Mouse (Mus musculus) CH12.LX (cell line): Measurements from ENCODE around the gene Tns3.

Experiments used
- CTCF ChIP-seq, 2 experiments: IDR thresholded peaks in 1 of 2; conservative IDR thresholded peaks in 1 of 2; 2 replicates each; pipeline ENCODE4 v1.5.1; 2011 to 2012; ENCODE audit warnings: low read depth in 2 of 2, low read length in 2 of 2, improper control_type of control experiment in 1 of 2, inconsistent platforms in 1 of 2, mild to moderate bottlenecking in 1 of 2, moderate library complexity in 1 of 2
- EP300 ChIP-seq: IDR thresholded peaks from 2 replicates; pipeline ENCODE4 v1.6.1; 2011; ENCODE audit warnings: low read length, improper control_type of control experiment
- HCFC1 ChIP-seq: IDR thresholded peaks from 2 replicates; pipeline ENCODE4 v1.6.1; 2012; ENCODE audit warnings: low read depth, mild to moderate bottlenecking, inconsistent platforms, low read length, improper control_type of control experiment
- POLR2A ChIP-seq: IDR thresholded peaks from 2 replicates; pipeline ENCODE4 v1.6.1; 2011; ENCODE audit warnings: low read depth, mild to moderate bottlenecking, improper control_type of control experiment, low read length
- USF1 ChIP-seq: IDR thresholded peaks from 2 replicates; pipeline ENCODE4 v1.6.1; 2014; ENCODE audit warnings: low read depth, mild to moderate bottlenecking, inconsistent platforms, low read length, improper control_type of control experiment
- USF2 ChIP-seq: conservative IDR thresholded peaks from 2 replicates; pipeline ENCODE4 v1.6.1; 2011; ENCODE audit warnings: low read depth, low read length, improper control_type of control experiment
- ZC3H11A ChIP-seq: IDR thresholded peaks from 2 replicates; pipeline ENCODE4 v1.6.1; 2012; ENCODE audit warnings: low read depth, mild to moderate bottlenecking, inconsistent platforms, low read length, improper control_type of control experiment
- ZNF384 ChIP-seq: IDR thresholded peaks from 2 replicates; pipeline ENCODE4 v1.6.1; 2012; ENCODE audit warnings: low read depth, low read length, improper control_type of control experiment, inconsistent platforms

DNA sequence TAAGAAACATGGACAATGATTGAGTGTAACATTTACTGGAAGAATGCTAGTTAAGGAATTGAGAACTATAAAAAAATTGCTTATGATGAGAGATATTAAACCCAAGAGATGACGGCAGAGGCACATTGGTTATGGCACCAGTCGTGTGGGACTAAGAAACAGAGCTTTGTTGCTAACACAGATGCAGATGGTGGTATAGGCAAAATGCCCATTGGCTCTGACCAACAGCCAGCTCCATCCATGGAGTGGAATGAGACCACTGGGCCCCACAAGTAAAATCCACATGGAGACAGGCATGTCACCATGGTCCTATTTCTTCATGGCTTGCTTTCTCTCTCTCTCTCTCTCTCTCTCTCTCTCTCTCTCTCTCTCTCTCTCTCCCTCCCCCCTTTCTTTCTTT is 223.6 kb downstream of the Tns3 start:
- TF ChIP-seq USF2, result no peak
- no peak for TF ChIP-seq CTCF (conservative IDR thresholded peaks at IDR 0.05 in 1 of 2, IDR thresholded peaks at IDR 0.05 in 1 of 2; ENCODE audit: low read depth in 2 of 2, low read length in 2 of 2)
- TF ChIP-seq ZNF384, result no peak
- no peak for TF ChIP-seq HCFC1
- no peak for TF ChIP-seq ZC3H11A
- TF ChIP-seq USF1, result no peak
- no peak for TF ChIP-seq POLR2A
- TF ChIP-seq EP300, result no peak
